In the genomic region with DNA sequence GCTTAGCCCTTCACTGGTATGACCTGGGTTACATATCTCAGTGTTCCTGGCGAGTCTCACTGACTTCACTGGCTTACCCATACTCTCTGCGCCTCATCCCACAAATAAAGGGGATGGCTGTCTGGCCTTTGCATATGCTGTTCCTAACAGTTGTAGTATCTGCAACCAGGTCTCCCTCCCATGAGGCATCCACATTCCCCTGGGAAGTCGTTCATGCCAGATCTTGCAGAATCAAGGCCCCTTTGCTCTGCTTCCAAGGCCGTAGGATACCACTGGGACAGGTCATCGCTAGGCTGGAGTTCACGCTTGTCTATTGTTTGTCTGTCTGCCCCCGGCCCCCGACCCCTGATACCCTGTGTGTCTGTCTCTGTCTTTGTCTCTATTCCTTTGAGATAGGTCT, we compare ENCODE assay signal across 17 mouse cellular contexts.
DNase-seq lines count a peak whose midpoint lies in the region; ATAC-seq lines count a peak whose summit lies in the region.
"Had no signal": no experiment of that assay in that cellular context is flagged by ENCODE, and none has a peak within 500 bp of the region (broad histone marks: within the 10 kb centered on the region; RNA-seq: fewer than 3 reads in every experiment).

No protein-coding gene starts in this region.

- H3K9ac ChIP-seq in forebrain, embryonic 15.5 days (replicated peaks), result no peak overlapping the region
- H3K9ac ChIP-seq in midbrain, embryonic 11.5 days (ENCODE audit: low read length), result no peak overlapping the region
- H3K9ac ChIP-seq in midbrain, embryonic 14.5 days (replicated peaks; ENCODE audit: low read length), result no peak overlapping the region
- H3K9ac ChIP-seq: forebrain, postnatal 0 days; heart, embryonic 12.5 days; intestine, embryonic 15.5 days had no signal

- peaks cover 20% of the 10 kb centered on the region for H3K4me1 ChIP-seq in forebrain, embryonic 10.5 days
- peaks cover 29% of the 10 kb centered on the region for H3K4me1 ChIP-seq in forebrain, embryonic 15.5 days
- peaks cover 29% of the 10 kb centered on the region for H3K4me1 ChIP-seq in midbrain, embryonic 10.5 days
- peaks cover under 1% of the 10 kb centered on the region for H3K4me1 ChIP-seq in midbrain, embryonic 11.5 days (ENCODE audit: control insufficient read depth, insufficient read depth, low read length)
- H3K4me1 ChIP-seq in midbrain, embryonic 14.5 days (ENCODE audit: control insufficient read depth, insufficient read depth, low read length), result peaks cover 15% of the 10 kb centered on the region

- 78% methylated on average over 8 of the region's 8 CpGs for WGBS in forebrain, embryonic 10.5 days
- 80% methylated on average over 8 of the region's 8 CpGs for WGBS in forebrain, embryonic 15.5 days
- 74% methylated on average over 8 of the region's 8 CpGs for WGBS in midbrain, embryonic 10.5 days
- 64% methylated on average over 8 of the region's 8 CpGs for WGBS in midbrain, embryonic 11.5 days
- WGBS in midbrain, embryonic 14.5 days, result 53% methylated on average over 8 of the region's 8 CpGs

- no peak overlapping the region for H3K4me2 ChIP-seq in forebrain, embryonic 15.5 days (replicated peaks)
- H3K4me2 ChIP-seq in midbrain, embryonic 11.5 days, result no peak overlapping the region
- H3K4me2 ChIP-seq in midbrain, embryonic 14.5 days (ENCODE audit: low read length), result no peak overlapping the region
- H3K4me2 ChIP-seq: heart, embryonic 12.5 days; intestine, embryonic 15.5 days had no signal

- no peaks in the 10 kb centered on the region for H3K36me3 ChIP-seq in forebrain, embryonic 10.5 days (replicated peaks)
- H3K36me3 ChIP-seq in forebrain, embryonic 15.5 days, result no peaks in the 10 kb centered on the region
- H3K36me3 ChIP-seq in midbrain, embryonic 10.5 days, result no peaks in the 10 kb centered on the region
- H3K36me3 ChIP-seq in midbrain, embryonic 11.5 days (ENCODE audit: control insufficient read depth, insufficient read depth, low read length), result no peaks in the 10 kb centered on the region
- H3K36me3 ChIP-seq in midbrain, embryonic 14.5 days (ENCODE audit: control insufficient read depth, insufficient read depth, low read length), result no peaks in the 10 kb centered on the region
- H3K36me3 ChIP-seq: embryonic facial prominence, embryonic 10.5 days; heart, embryonic 12.5 days; intestine, embryonic 15.5 days had no signal

- DNase-seq in forebrain, embryonic 10.5 days (ENCODE audit: extremely low spot score, low spot score), result no peak
- no peak for DNase-seq in midbrain, embryonic 10.5 days (ENCODE audit: low spot score)
- no peak for DNase-seq in midbrain, embryonic 11.5 days (ENCODE audit: low spot score, missing footprints)
- DNase-seq in adrenal gland, postnatal 25 days, result peak; percentile 15
- DNase-seq in midbrain, embryonic 14.5 days, result no peak
- DNase-seq in cerebellum, postnatal 4 days (ENCODE audit: low spot score in 2 of 2), result no peak
- DNase-seq: cerebellum, adult 11-12 months; cerebellum, adult 9-10 months; cerebellum, postnatal 25 days; forebrain, postnatal 0 days; gastrocnemius, postnatal 14 days; heart, adult 2 months; kidney, adult 18-20 months had no signal

- H3K9me3 ChIP-seq in forebrain, embryonic 10.5 days, result no peaks in the 10 kb centered on the region
- no peaks in the 10 kb centered on the region for H3K9me3 ChIP-seq in forebrain, embryonic 15.5 days
- no peaks in the 10 kb centered on the region for H3K9me3 ChIP-seq in midbrain, embryonic 10.5 days (replicated peaks)
- H3K9me3 ChIP-seq in midbrain, embryonic 11.5 days (ENCODE audit: control insufficient read depth, low read length), result no peaks in the 10 kb centered on the region
- H3K9me3 ChIP-seq in midbrain, embryonic 14.5 days (ENCODE audit: control insufficient read depth, low read length), result no peaks in the 10 kb centered on the region
- H3K9me3 ChIP-seq: embryonic facial prominence, embryonic 10.5 days; heart, embryonic 12.5 days; intestine, embryonic 15.5 days had no signal

- ATAC-seq in forebrain, embryonic 15.5 days (replicated peaks), result no peak
- no peak for ATAC-seq in midbrain, embryonic 11.5 days (ENCODE audit: low FRiP score)
- no peak for ATAC-seq in midbrain, embryonic 14.5 days (ENCODE audit: low FRiP score, low TSS enrichment)
- ATAC-seq: intestine, embryonic 15.5 days had no signal

- H3K27me3 ChIP-seq in forebrain, embryonic 10.5 days (ENCODE audit: poor library complexity, severe bottlenecking), result no peaks in the 10 kb centered on the region; the same call in 1 of the 2 replicates
- no peaks in the 10 kb centered on the region for H3K27me3 ChIP-seq in forebrain, embryonic 15.5 days
- no peaks in the 10 kb centered on the region for H3K27me3 ChIP-seq in midbrain, embryonic 10.5 days (ENCODE audit: low read depth, poor library complexity, severe bottlenecking)
- no peaks in the 10 kb centered on the region for H3K27me3 ChIP-seq in midbrain, embryonic 11.5 days (ENCODE audit: control insufficient read depth, insufficient read depth, low read length)
- H3K27me3 ChIP-seq in midbrain, embryonic 14.5 days (ENCODE audit: control insufficient read depth, insufficient read depth, low read length), result no peaks in the 10 kb centered on the region
- H3K27me3 ChIP-seq: heart, embryonic 12.5 days; intestine, embryonic 15.5 days had no signal

- 0 out of 2 replicates have a peak overlapping the region, but pooled peaks have one; percentile 0 for H3K27ac ChIP-seq in forebrain, embryonic 10.5 days
- no peak overlapping the region for H3K27ac ChIP-seq in forebrain, embryonic 15.5 days (replicated peaks)
- H3K27ac ChIP-seq in midbrain, embryonic 10.5 days (replicated peaks), result peak overlapping the region; percentile 46; the same call in 1 of the 2 replicates
- H3K27ac ChIP-seq in midbrain, embryonic 11.5 days (ENCODE audit: low read depth, low read length), result no peak overlapping the region
- peak overlapping the region; percentile 62; the same call in 1 of the 2 replicates for H3K27ac ChIP-seq in midbrain, embryonic 14.5 days (replicated peaks; ENCODE audit: low read depth, low read length)
- H3K27ac ChIP-seq: heart, adult 2 months; intestine, embryonic 15.5 days had no signal

- H3K4me3 ChIP-seq in forebrain, embryonic 10.5 days, result no peak overlapping the region
- H3K4me3 ChIP-seq in forebrain, embryonic 15.5 days, result no peak overlapping the region
- no peak overlapping the region for H3K4me3 ChIP-seq in midbrain, embryonic 10.5 days
- H3K4me3 ChIP-seq in midbrain, embryonic 11.5 days (ENCODE audit: low read depth, low read length), result no peak overlapping the region
- H3K4me3 ChIP-seq in midbrain, embryonic 14.5 days (replicated peaks; ENCODE audit: low read depth, low read length), result no peak overlapping the region
- H3K4me3 ChIP-seq: embryonic facial prominence, embryonic 10.5 days; heart, adult 2 months; heart, embryonic 12.5 days; intestine, embryonic 15.5 days had no signal

Comparison
In these comparisons a context has a peak if more than half of its experiments do, and no peak if none do; other contexts are left out.
1. H3K27ac ChIP-seq: peak in forebrain, embryonic 10.5 days (single experiment), midbrain, embryonic 10.5 days (single experiment) and midbrain, embryonic 14.5 days (single experiment); none in forebrain, embryonic 15.5 days (single experiment) and midbrain, embryonic 11.5 days (single experiment).